Mouse (Mus musculus): ENCODE measurements at regions not wholly inside any gene's neighbourhood (a gene's known extent, or its start where the extent isn't known, plus 50 kb on each side); places are given as distances from the start of the nearest gene placed in this dataset.

- DNase-seq (ENCODE audit: low spot score in 2 of 2): no peak
Measured at GRCm38 (mm10) chr2:3940786-3941185, 76.7 kb upstream of the Frmd4a start.

- DNase-seq (ENCODE audit: low spot score in 2 of 2): no peak
Measured at GRCm38 (mm10) chr2:3941496-3941895, 76.0 kb upstream of the Frmd4a start.

- DNase-seq (ENCODE audit: low spot score in 2 of 2): no peak
Measured at GRCm38 (mm10) chr2:3947432-3947831, 70.1 kb upstream of the Frmd4a start.

- DNase-seq (ENCODE audit: low spot score in 2 of 2): no peak
Measured at GRCm38 (mm10) chr2:3948331-3948730, 69.2 kb upstream of the Frmd4a start.

GRCm38 (mm10) chr2:3957491-3957890 lies 60.0 kb upstream of the Frmd4a start:
- DNase-seq (ENCODE audit: low spot score in 2 of 2): no peak

- DNase-seq (ENCODE audit: low spot score in 2 of 2): peak; percentile 18 to 36
Measured at GRCm38 (mm10) chr2:3958065-3958641, 59.4 kb upstream of the Frmd4a start.

GRCm38 (mm10) chr2:3958711-3959110 lies 58.8 kb upstream of the Frmd4a start:
- no peak for DNase-seq (ENCODE audit: low spot score in 2 of 2)

GRCm38 (mm10) chr2:3959181-3959580 lies 58.3 kb upstream of the Frmd4a start:
- DNase-seq (ENCODE audit: low spot score in 2 of 2): no peak

- no peak for DNase-seq (ENCODE audit: low spot score in 2 of 2)
Measured at GRCm38 (mm10) chr2:3960213-3960612, 57.3 kb upstream of the Frmd4a start.

GRCm38 (mm10) chr2:3964351-3964750 lies 53.2 kb upstream of the Frmd4a start:
- DNase-seq (ENCODE audit: low spot score in 2 of 2): no peak

Data from urinary bladder, postnatal 36 days (tissue).